Mouse (Mus musculus): ENCODE data around the gene Vwa7.
"Not testable (repeated sequence)": the region's sequence is repeated elsewhere in the genome, so short reads cannot be mapped to it uniquely, and the experiment has no call there.

Vwa7 gene

GRCm38 (mm10) chr17:35021842-35022477, 5.6 kb downstream of the Vwa7 start:
- ATAC-seq (ENCODE audit: low TSS enrichment), result no peak

GRCm38 (mm10) chr17:35022541-35023060, 6.2 kb downstream of the Vwa7 start:
- no peak for ATAC-seq (ENCODE audit: low TSS enrichment)

GRCm38 (mm10) chr17:35023221-35023620, 6.8 kb downstream of the Vwa7 start:
- ATAC-seq (ENCODE audit: low TSS enrichment), result no peak

- no peak for ATAC-seq (ENCODE audit: low TSS enrichment)
Observed at GRCm38 (mm10) chr17:35023756-35024155, 7.4 kb downstream of the Vwa7 start.

GRCm38 (mm10) chr17:35024261-35024660, 7.9 kb downstream of the Vwa7 start:
- ATAC-seq (ENCODE audit: low TSS enrichment), result no peak

- no peak for ATAC-seq (ENCODE audit: low TSS enrichment)
Observed at GRCm38 (mm10) chr17:35024691-35025488, 8.5 kb downstream of the Vwa7 start.

- ATAC-seq (ENCODE audit: low TSS enrichment), result no peak
Observed at GRCm38 (mm10) chr17:35026206-35026605, 9.8 kb downstream of the Vwa7 start.

- peak; percentile 62; the same call in 1 of the 2 replicates for ATAC-seq (ENCODE audit: low TSS enrichment)
Observed at GRCm38 (mm10) chr17:35027277-35028068, 11.1 kb downstream of the Vwa7 start, which contains the start of gene Sapcd1. TSS of gene Sapcd1 (minus strand) at chr17:35028016.

GRCm38 (mm10) chr17:35028315-35028714, 11.9 kb downstream of the Vwa7 start:
- ATAC-seq (ENCODE audit: low TSS enrichment), result no peak

GRCm38 (mm10) chr17:35029691-35030532, 13.5 kb downstream of the Vwa7 start:
- no peak for ATAC-seq (ENCODE audit: low TSS enrichment)

- ATAC-seq (ENCODE audit: low TSS enrichment), result no peak
Observed at GRCm38 (mm10) chr17:35031272-35031671, 14.9 kb downstream of the Vwa7 start.

- no peak for ATAC-seq (ENCODE audit: low TSS enrichment)
Observed at GRCm38 (mm10) chr17:35031880-35032279, 15.5 kb downstream of the Vwa7 start.

GRCm38 (mm10) chr17:35032323-35032870, 16.0 kb downstream of the Vwa7 start:
- no peak for ATAC-seq (ENCODE audit: low TSS enrichment)

GRCm38 (mm10) chr17:35033703-35034102, 17.3 kb downstream of the Vwa7 start:
- ATAC-seq (ENCODE audit: low TSS enrichment), result not testable (repeated sequence)

GRCm38 (mm10) chr17:35034896-35035295, 18.5 kb downstream of the Vwa7 start:
- no peak for ATAC-seq (ENCODE audit: low TSS enrichment)

GRCm38 (mm10) chr17:35039121-35039873, 22.9 kb downstream of the Vwa7 start:
- peak; percentile 85; the same call in 1 of the 2 replicates for ATAC-seq (ENCODE audit: low TSS enrichment)

GRCm38 (mm10) chr17:35043794-35044193, 27.4 kb downstream of the Vwa7 start:
- ATAC-seq (ENCODE audit: low TSS enrichment), result no peak

GRCm38 (mm10) chr17:35044904-35045806, 28.8 kb downstream of the Vwa7 start:
- ATAC-seq (ENCODE audit: low TSS enrichment), result no peak
